Mouse (Mus musculus) kidney, postnatal 14 days (tissue): Measurements from ENCODE around the gene Zyx.

Source experiments
- DNase-seq: peaks from one replicate; pipeline ENCODE4 v3.0.0; 2022; ENCODE audit warnings: mixed read lengths

The Zyx gene

GRCm38 (mm10) chr6:42350968-42351775 is 1.7 kb downstream of the Zyx start:
- no peak for DNase-seq

- no peak for DNase-seq
Measured at GRCm38 (mm10) chr6:42351776-42352485, 2.5 kb downstream of the Zyx start.

- DNase-seq = no peak
Measured at GRCm38 (mm10) chr6:42352486-42352846, 3.0 kb downstream of the Zyx start.

- no peak for DNase-seq
Measured at GRCm38 (mm10) chr6:42353180-42353579, 3.8 kb downstream of the Zyx start.

GRCm38 (mm10) chr6:42354076-42355019 is 4.9 kb downstream of the Zyx start:
- no peak for DNase-seq

- no peak for DNase-seq
Measured at GRCm38 (mm10) chr6:42355366-42355765, 5.9 kb downstream of the Zyx start.

- no peak for DNase-seq
Measured at GRCm38 (mm10) chr6:42355794-42356600, 6.6 kb downstream of the Zyx start.

GRCm38 (mm10) chr6:42356913-42357312 is 7.5 kb downstream of the Zyx start:
- DNase-seq = no peak

- no peak for DNase-seq
Measured at GRCm38 (mm10) chr6:42357901-42358300, 8.5 kb downstream of the Zyx start.

GRCm38 (mm10) chr6:42358901-42359300 is 9.5 kb downstream of the Zyx start:
- DNase-seq = no peak

GRCm38 (mm10) chr6:42359364-42360147 is 10.1 kb downstream of the Zyx start:
- no peak for DNase-seq

- no peak for DNase-seq
Measured at GRCm38 (mm10) chr6:42360231-42360840, 10.9 kb downstream of the Zyx start.

GRCm38 (mm10) chr6:42361041-42361895 is 11.8 kb downstream of the Zyx start:
- no peak for DNase-seq

- DNase-seq = no peak
Measured at GRCm38 (mm10) chr6:42362074-42362473, 12.6 kb downstream of the Zyx start.

- no peak for DNase-seq
Measured at GRCm38 (mm10) chr6:42362497-42362896, 13.1 kb downstream of the Zyx start.

GRCm38 (mm10) chr6:42362974-42363373 is 13.5 kb downstream of the Zyx start:
- DNase-seq = no peak

- DNase-seq = no peak
Measured at GRCm38 (mm10) chr6:42364066-42364465, 14.6 kb downstream of the Zyx start.

GRCm38 (mm10) chr6:42364607-42365006 is 15.2 kb downstream of the Zyx start:
- DNase-seq = no peak

GRCm38 (mm10) chr6:42365215-42365614 is 15.8 kb downstream of the Zyx start:
- DNase-seq = no peak

GRCm38 (mm10) chr6:42369870-42370269 is 20.4 kb downstream of the Zyx start:
- no peak for DNase-seq
